Mouse (Mus musculus): ENCODE results near the gene Loxl3. TPM values are rescaled to one million over a fixed set of nuclear protein-coding genes. Genes with fewer than 3 reads are reported as not detected.

The Loxl3 gene
- polyA plus RNA-seq, 1 experiment from 2014 or later = 1.5 TPM

GRCm38 (mm10) chr6:83084477-83084876 is 50.5 kb downstream of the Loxl3 start:
- no peak for DNase-seq (ENCODE audit: low spot score)

GRCm38 (mm10) chr6:83086121-83087035 is 52.4 kb downstream of the Loxl3 start, which contains the start of gene Lbx2:
Gene Lbx2 (plus strand): TSS chr6:83086367.
- no peak for DNase-seq (ENCODE audit: low spot score)

- no peak for DNase-seq (ENCODE audit: low spot score)
These were observed 53.4 kb downstream of the Loxl3 start for GRCm38 (mm10) chr6:83087205-83087925.

GRCm38 (mm10) chr6:83087926-83088260 is 53.9 kb downstream of the Loxl3 start:
- DNase-seq (ENCODE audit: low spot score) = no peak

GRCm38 (mm10) chr6:83092416-83093127 is 58.6 kb downstream of the Loxl3 start:
- no peak for DNase-seq (ENCODE audit: low spot score)

- DNase-seq (ENCODE audit: low spot score) = peak; percentile 83
These were observed 62.0 kb downstream of the Loxl3 start for GRCm38 (mm10) chr6:83095968-83096367.

- DNase-seq (ENCODE audit: low spot score) = no peak
These were observed 64.4 kb downstream of the Loxl3 start for GRCm38 (mm10) chr6:83098411-83098810.

- peak; percentile 92 for DNase-seq (ENCODE audit: low spot score)
These were observed 67.3 kb downstream of the Loxl3 start, which contains the start of the genes Ccdc142 and Gm42688 for GRCm38 (mm10) chr6:83101316-83101687. Gene Ccdc142 (plus strand): TSS chr6:83101601. Gene Gm42688 (plus strand): TSS chr6:83101617.

- DNase-seq (ENCODE audit: low spot score) = peak; percentile 81
These were observed 67.9 kb downstream of the Loxl3 start for GRCm38 (mm10) chr6:83101688-83102556.

MicroRNAs within 50 kb of the gene (microRNA counts, 519-probe panel; counts per million panel counts)
- 473 counts per million, percentile 71 among the panel's probes with 10 or more counts for microRNA mmu-miR-3470a+mmu-miR-3470b

Small RNAs within 50 kb of the gene (microRNA-seq; reads per million reads assigned to microRNA genes)
- gene Mir3470a (ENCODE audit: borderline number of aligned reads) = not detected
- gene Mir7040 (ENCODE audit: borderline number of aligned reads) = not detected

Other genes with a start within 250 kb of the Loxl3 start
- 1.3 and 1.4 TPM in 2 replicates for gene Sema4f, start 94.4 kb upstream of the Loxl3 start, polyA plus RNA-seq (2015; fragmentation: Nextera tagmentation; extraction: Ambion mirVana)
- 0.81 and 1.5 TPM in 2 replicates for gene M1ap, start 87.3 kb upstream of the Loxl3 start, polyA plus RNA-seq (2015; fragmentation: Nextera tagmentation; extraction: Ambion mirVana)
- gene Dok1, start 702 bp upstream of the Loxl3 start, polyA plus RNA-seq (2015; fragmentation: Nextera tagmentation; extraction: Ambion mirVana) = 26.2 and 26.5 TPM in 2 replicates
- gene Aup1, start 20.3 kb downstream of the Loxl3 start, polyA plus RNA-seq (2015; fragmentation: Nextera tagmentation; extraction: Ambion mirVana) = 197 and 202 TPM in 2 replicates
- gene Htra2, start 21.1 kb downstream of the Loxl3 start, polyA plus RNA-seq (2015; fragmentation: Nextera tagmentation; extraction: Ambion mirVana) = 54.4 and 55.1 TPM in 2 replicates
- 0.96 and 1.4 TPM in 2 replicates for gene Dqx1, start 23.7 kb downstream of the Loxl3 start, polyA plus RNA-seq (2015; fragmentation: Nextera tagmentation; extraction: Ambion mirVana)
- gene Tlx2, start 36.1 kb downstream of the Loxl3 start, polyA plus RNA-seq (2015; fragmentation: Nextera tagmentation; extraction: Ambion mirVana) = 0.23 TPM in 1 of 2 replicates, not detected in the other
- 27.8 and 30.3 TPM in 2 replicates for gene Pcgf1, start 43.7 kb downstream of the Loxl3 start, polyA plus RNA-seq (2015; fragmentation: Nextera tagmentation; extraction: Ambion mirVana)
- gene Lbx2, start 52.2 kb downstream of the Loxl3 start, polyA plus RNA-seq (2015; fragmentation: Nextera tagmentation; extraction: Ambion mirVana) = 0.51 and 0.95 TPM in 2 replicates
- 2.4 and 2.8 TPM in 2 replicates for gene Ccdc142, start 67.4 kb downstream of the Loxl3 start, polyA plus RNA-seq (2015; fragmentation: Nextera tagmentation; extraction: Ambion mirVana)
- 2.4 and 2.7 TPM in 2 replicates for gene Gm42688, start 67.4 kb downstream of the Loxl3 start, polyA plus RNA-seq (2015; fragmentation: Nextera tagmentation; extraction: Ambion mirVana)
- 101 and 107 TPM in 2 replicates for gene Mrpl53, start 74.9 kb downstream of the Loxl3 start, polyA plus RNA-seq (2015; fragmentation: Nextera tagmentation; extraction: Ambion mirVana)
- gene Mogs, start 81.3 kb downstream of the Loxl3 start, polyA plus RNA-seq (2015; fragmentation: Nextera tagmentation; extraction: Ambion mirVana) = 39.9 and 42.0 TPM in 2 replicates
- 69.7 and 71.1 TPM in 2 replicates for gene Wbp1, start 87.4 kb downstream of the Loxl3 start, polyA plus RNA-seq (2015; fragmentation: Nextera tagmentation; extraction: Ambion mirVana)
- gene Ino80b, start 91.3 kb downstream of the Loxl3 start, polyA plus RNA-seq (2015; fragmentation: Nextera tagmentation; extraction: Ambion mirVana) = 17.7 and 17.9 TPM in 2 replicates
- gene Rtkn, start 101.3 kb downstream of the Loxl3 start, polyA plus RNA-seq (2015; fragmentation: Nextera tagmentation; extraction: Ambion mirVana) = 29.1 and 30.9 TPM in 2 replicates
- gene Wdr54, start 122.2 kb downstream of the Loxl3 start, polyA plus RNA-seq (2015; fragmentation: Nextera tagmentation; extraction: Ambion mirVana) = 0.67 and 0.95 TPM in 2 replicates
- 0.21 and 0.44 TPM in 2 replicates for gene 1700003E16Rik, start 122.2 kb downstream of the Loxl3 start, polyA plus RNA-seq (2015; fragmentation: Nextera tagmentation; extraction: Ambion mirVana)
- gene Dctn1, start 131.7 kb downstream of the Loxl3 start, polyA plus RNA-seq (2015; fragmentation: Nextera tagmentation; extraction: Ambion mirVana) = 62.8 and 64.5 TPM in 2 replicates
- gene Slc4a5, start 185.7 kb downstream of the Loxl3 start, polyA plus RNA-seq (2015; fragmentation: Nextera tagmentation; extraction: Ambion mirVana) = 0.07 and 0.17 TPM in 2 replicates

All from thymus, postnatal 0 days (tissue).